Mouse (Mus musculus) liver, embryonic 14.5 days (tissue): ENCODE measurements around the gene Zfp78. TPM values are rescaled to one million over a fixed set of nuclear protein-coding genes. Genes with fewer than 3 reads are reported as not detected.

Experiments
- ATAC-seq: fragments of 200-750 bp; cut with Nextera tagmentation; 2 replicates; pipeline ENCODE4 v1.8.0; 2017; ENCODE audit warnings: moderate number of reproducible peaks, mild to moderate bottlenecking, moderate library complexity; ENCODE audit not compliant: insufficient read depth
- DNase-seq, 3 experiments: peaks; one replicate each; pipeline ENCODE4 v3.0.0-alpha.2; 2012 to 2013; ENCODE audit warnings: low read depth in 3 of 3, low spot score in 3 of 3
- H3K27ac ChIP-seq: fragments of 300-500 bp; sonication (generic); 2 replicates; pipeline ENCODE4 v1.5.1; 2014; ENCODE audit warnings: moderate library complexity, mild to moderate bottlenecking, control low read depth, inconsistent platforms
- H3K27me3 ChIP-seq: fragments of 300-500 bp; sonication (generic); 2 replicates; pipeline ENCODE4 v1.6.1; 2014; ENCODE audit warnings: mild to moderate bottlenecking, low read length, moderate library complexity; ENCODE audit not compliant: control insufficient read depth, insufficient read depth
- H3K36me3 ChIP-seq: fragments of 300-500 bp; sonication (generic); replicated peaks from 2 replicates; pipeline ENCODE4 v1.6.1; 2014; ENCODE audit warnings: low read depth; ENCODE audit not compliant: control insufficient read depth, insufficient read depth
- H3K4me1 ChIP-seq, 2 experiments: fragments of 200-500 bp in 1 of 2; fragments of 300-500 bp in 1 of 2; sonication (generic) in 1 of 2; replicated peaks; 2 replicates each; pipeline ENCODE4 v1.6.1; 2012 to 2014; ENCODE audit warnings: antibody characterized with exemption in 1 of 2, inconsistent platforms in 1 of 2, low read length in 1 of 2; ENCODE audit not compliant: control insufficient read depth in 2 of 2, insufficient read depth in 2 of 2
- H3K4me2 ChIP-seq: fragments of 300-500 bp; sonication (generic); 2 replicates; pipeline ENCODE4 v1.6.1; 2014; ENCODE audit warnings: low read depth, mild to moderate bottlenecking, control low read depth, moderate library complexity
- H3K4me3 ChIP-seq, 2 experiments: fragments of 200-500 bp in 1 of 2; fragments of 300-500 bp in 1 of 2; sonication (generic) in 1 of 2; 2 replicates each; pipeline ENCODE4 v1.5.1; 2012 to 2014; ENCODE audit warnings: low read depth in 2 of 2, low read length in 2 of 2, mild to moderate bottlenecking in 2 of 2, control low read depth in 1 of 2, inconsistent platforms in 1 of 2, moderate library complexity in 1 of 2; ENCODE audit not compliant: insufficient read depth in 1 of 2
- H3K9ac ChIP-seq: fragments of 300-500 bp; sonication (generic); replicated peaks from 2 replicates; pipeline ENCODE4 v1.6.1; 2014; ENCODE audit warnings: mild to moderate bottlenecking, control low read depth, moderate library complexity
- H3K9me3 ChIP-seq: fragments of 300-500 bp; sonication (generic); 2 replicates; pipeline ENCODE4 v1.6.1; 2016; ENCODE audit warnings: low read length, mixed read lengths; ENCODE audit not compliant: control insufficient read depth
- CTCF ChIP-seq: IDR thresholded peaks from 2 replicates; pipeline ENCODE4 v1.5.1; 2016; ENCODE audit warnings: antibody characterized with exemption, low read depth, control low read depth
- EP300 ChIP-seq: IDR thresholded peaks from 2 replicates; pipeline ENCODE4 v1.6.1; 2016; ENCODE audit warnings: antibody characterized with exemption, low read depth
- WGBS: fragments of 180-500 bp; shearing (Covaris S2); extraction: QIAGEN DNeasy Blood & Tissue Kit; methylation state at CpG from one replicate; pipeline ENCODE4 v1.1.7; 2014; ENCODE audit not compliant: insufficient replicate concordance; 5-methylcytosine and 5-hydroxymethylcytosine counted together
- polyA plus RNA-seq, 2 experiments: library from polyadenylated mRNA; depleted of rRNA in 1 of 2; stranded (reverse) in 1 of 2; unstranded in 1 of 2; fragments of >200 nt; fragmentation: Nextera tagmentation in 1 of 2; extraction: Ambion mirVana in 1 of 2; gene quantifications; 2 replicates each; pipeline versions ENCODE4 v1.2.1 to v1.2.3; 2012 to 2014

The Zfp78 gene
- polyA plus RNA-seq, 2 experiments = 0.67 to 0.83 TPM

DNA sequence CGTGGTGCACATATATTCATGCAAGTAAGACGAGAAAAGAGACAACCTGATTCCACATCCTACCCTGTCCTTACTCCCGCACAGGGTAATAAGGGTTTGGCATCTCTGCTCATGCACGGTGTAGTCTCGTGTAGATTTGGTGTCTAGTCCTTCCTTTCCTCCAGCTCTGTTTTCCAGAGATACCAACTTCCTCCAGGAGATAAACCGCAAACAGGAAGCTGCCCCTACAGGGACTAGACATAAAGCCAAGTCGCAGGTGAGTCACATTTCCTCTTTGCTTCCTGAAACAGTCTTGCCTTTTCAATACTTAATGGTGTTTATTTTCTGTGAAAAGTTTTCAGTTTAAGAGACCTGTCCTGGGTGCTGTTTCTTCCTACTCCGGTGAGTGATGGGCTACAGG lies 20.9 kb downstream of the Zfp78 start:
- Histone ChIP-seq H3K4me3 (peak overlapping the region in 1 of 2 experiments; percentile 64; a peak in 1 of 4 replicates), H3K27me3 (no peaks in the 10 kb centered on the region), H3K27ac (no peak overlapping the region), H3K4me2 (peak overlapping the region; percentile 83; the same call in 1 of the 2 replicates), H3K4me1 (peaks cover 13 to 15% of the 10 kb centered on the region in 2 experiments), H3K36me3 (no peaks in the 10 kb centered on the region), H3K9ac (no peak overlapping the region), H3K9me3 (no peaks in the 10 kb centered on the region)
- TF ChIP-seq EP300 (no peak), CTCF (no peak)
- 17% methylated on average over 8 of the region's 8 CpGs for WGBS
- no peak for ATAC-seq
- no peak for DNase-seq

DNA sequence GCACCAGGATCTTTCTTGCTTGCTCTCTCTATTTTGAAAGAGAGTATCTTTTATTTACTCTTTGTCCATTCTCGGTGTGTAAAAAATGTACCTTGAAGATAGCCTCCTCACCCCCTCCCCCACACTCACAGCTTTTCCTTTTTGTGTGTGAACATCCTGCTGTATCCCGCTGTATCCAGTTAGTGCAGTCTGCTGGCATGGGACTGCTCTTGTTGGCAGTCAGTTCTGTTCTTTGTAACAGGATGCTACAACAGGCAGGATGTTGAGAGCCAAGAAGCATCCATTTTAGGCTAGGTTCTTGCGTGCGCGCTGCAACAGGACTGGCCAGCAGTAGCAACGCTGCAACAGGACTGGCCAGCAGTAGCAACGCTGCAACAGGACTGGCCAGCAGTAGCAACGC lies 23.9 kb downstream of the Zfp78 start:
- Histone ChIP-seq H3K9ac (no peak overlapping the region), H3K4me1 (peaks cover 13 to 14% of the 10 kb centered on the region in 2 experiments), H3K27me3 (no peaks in the 10 kb centered on the region), H3K27ac (no peak overlapping the region), H3K9me3 (no peaks in the 10 kb centered on the region), H3K4me3 (no peak overlapping the region), H3K4me2 (no peak overlapping the region), H3K36me3 (no peaks in the 10 kb centered on the region)
- TF ChIP-seq EP300 (no peak), CTCF (no peak)
- no peak for DNase-seq
- WGBS = 82% methylated on average over 8 of the region's 8 CpGs
- no peak for ATAC-seq

DNA sequence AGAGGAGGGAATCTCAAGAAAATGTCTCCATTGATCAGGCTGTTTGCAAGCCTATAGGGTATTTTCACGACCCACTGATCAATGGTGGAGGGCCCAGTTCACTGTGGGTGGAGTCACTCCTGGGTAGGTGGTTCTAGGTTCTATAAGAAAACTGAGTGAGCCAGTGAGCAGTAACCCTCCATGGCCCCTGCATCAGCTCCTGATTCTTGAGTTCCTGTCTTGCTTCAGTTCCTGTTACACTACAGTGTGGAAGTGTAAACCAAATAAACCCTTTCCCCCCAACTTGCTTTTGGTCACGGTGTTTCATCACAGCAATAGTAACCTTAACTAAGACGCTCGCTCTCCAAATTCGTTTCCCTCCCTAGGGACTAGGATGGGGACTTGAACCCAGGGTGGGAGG lies 25.9 kb downstream of the Zfp78 start:
- Histone ChIP-seq H3K4me1 (peaks cover under 1 to 1% of the 10 kb centered on the region in 2 experiments; a peak in 3 of 4 replicates), H3K4me2 (no peak overlapping the region), H3K27ac (no peak overlapping the region), H3K4me3 (no peak overlapping the region), H3K36me3 (no peaks in the 10 kb centered on the region), H3K9me3 (no peaks in the 10 kb centered on the region), H3K27me3 (no peaks in the 10 kb centered on the region), H3K9ac (no peak overlapping the region)
- no peak for TF ChIP-seq CTCF
- no peak for TF ChIP-seq EP300
- DNase-seq (no peak), ATAC-seq (no peak)
- WGBS = 66% methylated on average over 5 of the region's 5 CpGs

DNA sequence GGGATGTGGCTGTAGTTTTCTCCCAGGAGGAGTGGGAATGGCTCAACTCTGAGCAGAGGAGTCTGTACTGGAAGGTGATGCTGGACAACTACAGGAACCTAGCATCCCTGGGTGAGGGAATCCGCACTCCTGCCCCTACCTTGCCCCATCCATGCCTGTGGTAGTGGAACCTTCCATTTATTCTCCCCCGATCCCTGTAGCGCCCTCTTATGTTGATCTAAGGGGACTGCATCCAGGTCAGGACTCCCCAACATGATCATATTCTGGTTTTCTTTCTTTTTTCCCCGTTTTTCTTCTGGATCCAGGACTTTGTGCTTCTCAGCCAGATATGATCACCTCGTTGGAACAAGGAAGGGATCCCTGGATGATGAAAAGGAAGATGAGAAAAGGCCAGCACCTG lies 26.4 kb downstream of the Zfp78 start:
- no peaks in the 10 kb centered on the region for H3K36me3 ChIP-seq
- 42% methylated on average over 5 of the region's 5 CpGs for WGBS
- TF ChIP-seq CTCF = peak; percentile 27; the same call in 1 of the 2 replicates
- TF ChIP-seq EP300 = no peak
- H3K27ac ChIP-seq = no peak overlapping the region
- no peak overlapping the region for H3K9ac ChIP-seq
- ATAC-seq = no peak
- H3K4me3 ChIP-seq = no peak overlapping the region
- DNase-seq = no peak
- no peaks in the 10 kb centered on the region for H3K27me3 ChIP-seq
- no peaks in the 10 kb centered on the region for H3K4me1 ChIP-seq
- H3K4me2 ChIP-seq = no peak overlapping the region
- H3K9me3 ChIP-seq = no peaks in the 10 kb centered on the region

DNA sequence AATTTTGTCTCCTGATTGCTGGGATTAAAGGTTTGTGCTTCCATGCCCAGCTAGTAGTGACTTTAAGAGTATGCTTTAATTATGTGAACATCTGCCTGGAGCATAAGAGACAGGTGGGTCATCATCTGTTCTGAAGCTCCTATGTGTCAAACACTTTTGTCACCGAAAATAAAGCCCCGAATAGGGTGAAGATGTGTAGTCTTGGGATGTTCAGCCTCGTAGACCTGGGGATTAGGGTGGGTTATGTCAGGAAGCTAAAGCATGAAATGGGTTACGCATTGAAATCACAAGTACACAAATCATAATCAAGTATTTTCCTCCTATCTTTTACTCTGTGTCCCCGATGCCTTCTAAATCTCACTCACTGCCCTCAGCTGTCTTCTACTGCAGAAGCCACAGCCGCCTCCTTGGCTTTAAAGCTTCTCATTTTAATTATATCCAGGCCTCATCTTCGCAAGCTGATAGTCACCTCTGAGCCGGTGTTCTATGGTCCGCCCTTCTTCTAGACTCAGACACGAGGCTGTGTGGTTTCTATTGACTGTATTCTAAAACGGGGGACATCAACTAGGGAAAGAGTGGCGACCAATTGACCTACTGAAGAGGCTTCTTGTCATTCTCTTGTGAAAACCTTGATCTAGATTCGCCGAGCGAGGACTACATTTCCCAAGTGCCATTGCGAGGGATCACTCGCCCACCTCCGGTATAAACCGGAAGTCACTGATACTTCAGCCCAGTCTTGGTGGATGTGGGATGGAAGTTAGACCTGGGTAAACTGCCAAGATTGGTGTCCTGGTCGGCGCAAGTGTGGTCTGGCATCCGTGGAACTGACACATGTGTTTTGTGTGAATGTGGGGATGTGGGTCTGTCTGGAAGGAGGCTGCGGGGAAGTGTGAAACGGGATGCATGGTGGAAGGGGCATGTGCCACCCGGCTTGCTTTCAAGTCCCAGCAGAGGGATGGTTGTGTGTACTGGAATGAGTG lies 35.2 kb downstream of the Zfp78 start, which contains the start of gene Smim17:
Gene Smim17 (plus strand): TSS at position 720 of the 980 bp plus-strand sequence.
- no peaks in the 10 kb centered on the region for H3K36me3 ChIP-seq
- no peaks in the 10 kb centered on the region for H3K9me3 ChIP-seq
- H3K27me3 ChIP-seq = no peaks in the 10 kb centered on the region
- TF ChIP-seq EP300 (no peak), CTCF (no peak)
- DNase-seq = peak; percentile 9 to 16 (median 13)
- H3K9ac ChIP-seq = no peak within 1 kb of the TSS
- peak within 1 kb of the TSS; percentile 38 to 74 for H3K4me3 ChIP-seq
- no peak within 1 kb of the TSS for H3K27ac ChIP-seq
- ATAC-seq = peak; percentile 52; the same call in 1 of the 2 replicates
- no peaks in the 10 kb centered on the region; a peak in 1 of 4 replicates for H3K4me1 ChIP-seq
- peak within 1 kb of the TSS; percentile 53 for H3K4me2 ChIP-seq
- 21% methylated on average over 25 of the region's 25 CpGs for WGBS
